Mouse (Mus musculus): ENCODE results near the gene Tmprss11c. TPM values are rescaled to one million over a fixed set of nuclear protein-coding genes. Genes with fewer than 3 reads are reported as not detected.
"Not testable (repeated sequence)": the region's sequence is repeated elsewhere in the genome, so short reads cannot be mapped to it uniquely, and the experiment has no call there.

Gene Tmprss11c
- total RNA-seq (2021): not detected
- long read RNA-seq, experiment 1: 0 reads
- long read RNA-seq, experiment 2: 0 reads

GRCm38 (mm10) chr5:86289208-86289607 is at the start of gene Tmprss11c:
Gene Tmprss11c, minus strand, starts transcription at chr5:86289308.
- no peak for TF ChIP-seq CTCF (IDR thresholded peaks at IDR 0.05)
- intact Hi-C loops (cut with DNase I): no loop called here
- Histone ChIP-seq H3K27ac (no peak within 1 kb of the TSS), H3K4me3 (no peak within 1 kb of the TSS)
- DNase-seq (ENCODE audit: extremely low spot score in 1 of 2, low spot score in 2 of 2): no peak

GRCm38 (mm10) chr5:86318018-86318956 is 29.2 kb upstream of the Tmprss11c start:
- H3K4me3 ChIP-seq; H3K27ac ChIP-seq; DNase-seq (ENCODE audit: extremely low spot score in 1 of 2, low spot score in 2 of 2); intact Hi-C loops (cut with DNase I): not testable (repeated sequence)

GRCm38 (mm10) chr5:86306116-86306515 is 17.0 kb upstream of the Tmprss11c start:
- intact Hi-C loops (cut with DNase I): no loop called here
- no peak for TF ChIP-seq CTCF (IDR thresholded peaks at IDR 0.05)
- Histone ChIP-seq H3K27ac (no peak overlapping the region), H3K4me3 (no peak overlapping the region)
- no peak for DNase-seq (ENCODE audit: extremely low spot score in 1 of 2, low spot score in 2 of 2)

- Histone ChIP-seq H3K4me3 (no peak overlapping the region), H3K27ac (no peak overlapping the region)
- DNase-seq (ENCODE audit: extremely low spot score in 1 of 2, low spot score in 2 of 2): no peak
- no peak for TF ChIP-seq CTCF (IDR thresholded peaks at IDR 0.05)
- intact Hi-C loops (cut with DNase I): no loop called here
Measured at GRCm38 (mm10) chr5:86303877-86304276, 14.8 kb upstream of the Tmprss11c start.

- intact Hi-C loops (cut with DNase I): no loop called here
- Histone ChIP-seq H3K4me3 (no peak overlapping the region), H3K27ac (no peak overlapping the region)
- TF ChIP-seq CTCF (IDR thresholded peaks at IDR 0.05): no peak
- DNase-seq (ENCODE audit: extremely low spot score in 1 of 2, low spot score in 2 of 2): no peak
Measured at GRCm38 (mm10) chr5:86246559-86246958, 42.5 kb downstream of the Tmprss11c start.

- intact Hi-C loops (cut with DNase I): no loop called here
- DNase-seq (ENCODE audit: extremely low spot score in 1 of 2, low spot score in 2 of 2): no peak
- no peak for TF ChIP-seq CTCF (IDR thresholded peaks at IDR 0.05)
- no peak overlapping the region for H3K27ac ChIP-seq
- no peak overlapping the region for H3K4me3 ChIP-seq
Measured at GRCm38 (mm10) chr5:86244880-86245279, 44.2 kb downstream of the Tmprss11c start.

GRCm38 (mm10) chr5:86244275-86244674 is 44.8 kb downstream of the Tmprss11c start:
- intact Hi-C loops (cut with DNase I): no loop called here
- Histone ChIP-seq H3K4me3 (no peak overlapping the region), H3K27ac (no peak overlapping the region)
- no peak for DNase-seq (ENCODE audit: extremely low spot score in 1 of 2, low spot score in 2 of 2)
- no peak for TF ChIP-seq CTCF (IDR thresholded peaks at IDR 0.05)

GRCm38 (mm10) chr5:86227156-86227853 is 61.8 kb downstream of the Tmprss11c start:
- no peak overlapping the region for H3K4me3 ChIP-seq
- no peak for TF ChIP-seq CTCF (IDR thresholded peaks at IDR 0.05)
- DNase-seq (ENCODE audit: extremely low spot score in 1 of 2, low spot score in 2 of 2): no peak
- intact Hi-C loops (cut with DNase I): no loop called here
- no peak overlapping the region for H3K27ac ChIP-seq

GRCm38 (mm10) chr5:86197801-86198200 is 91.3 kb downstream of the Tmprss11c start, which contains the start of gene Gnrhr:
Gene Gnrhr, minus strand, starts transcription at chr5:86197901.
- no peak within 1 kb of the TSS for H3K27ac ChIP-seq
- no peak for TF ChIP-seq CTCF (IDR thresholded peaks at IDR 0.05)
- no peak for DNase-seq (ENCODE audit: extremely low spot score in 1 of 2, low spot score in 2 of 2)
- no peak within 1 kb of the TSS for H3K4me3 ChIP-seq
- intact Hi-C loops (cut with DNase I): loop anchor here (10.0 kb wide), 2 partner anchors 57 to 487 kb away; no protein-coding TSS in a partner anchor

GRCm38 (mm10) chr5:86191356-86191755 is 97.8 kb downstream of the Tmprss11c start:
- TF ChIP-seq CTCF (IDR thresholded peaks at IDR 0.05): peak; percentile 67
- intact Hi-C loops (cut with DNase I): loop anchor here (1.0 to 10.0 kb wide), 4 partner anchors 63 to 493 kb away; no protein-coding TSS in a partner anchor
- H3K4me3 ChIP-seq: no peak overlapping the region
- no peak overlapping the region for H3K27ac ChIP-seq
- no peak for DNase-seq (ENCODE audit: extremely low spot score in 1 of 2, low spot score in 2 of 2)

GRCm38 (mm10) chr5:86190770-86191169 is 98.3 kb downstream of the Tmprss11c start:
- DNase-seq (ENCODE audit: extremely low spot score in 1 of 2, low spot score in 2 of 2): no peak
- intact Hi-C loops (cut with DNase I): loop anchor here (1.0 to 10.0 kb wide), 4 partner anchors 64 to 494 kb away; no protein-coding TSS in a partner anchor
- H3K4me3 ChIP-seq: no peak overlapping the region
- TF ChIP-seq CTCF (IDR thresholded peaks at IDR 0.05): peak; percentile 57
- H3K27ac ChIP-seq: no peak overlapping the region

- intact Hi-C loops (cut with DNase I): loop anchor here (5.0 to 10.0 kb wide), 3 partner anchors 65 to 495 kb away; no protein-coding TSS in a partner anchor
- H3K27ac ChIP-seq: no peak overlapping the region
- TF ChIP-seq CTCF (IDR thresholded peaks at IDR 0.05): no peak
- DNase-seq (ENCODE audit: extremely low spot score in 1 of 2, low spot score in 2 of 2): no peak
- no peak overlapping the region for H3K4me3 ChIP-seq
Measured at GRCm38 (mm10) chr5:86190290-86190689, 98.8 kb downstream of the Tmprss11c start.
